Mouse (Mus musculus) liver, embryonic 12.5 days (tissue): Measurements from ENCODE around the gene Slc38a1. TPM values are rescaled to one million over a fixed set of nuclear protein-coding genes. Genes with fewer than 3 reads are reported as not detected.

Source experiments
- ATAC-seq: fragments of 200-750 bp; cut with Nextera tagmentation; 2 replicates; pipeline ENCODE4 v1.8.0; 2017; ENCODE audit warnings: moderate number of reproducible peaks, mild to moderate bottlenecking, moderate library complexity
- H3K27ac ChIP-seq: fragments of 300-500 bp; sonication (generic); 2 replicates; pipeline ENCODE4 v1.5.1; 2016; ENCODE audit warnings: mild to moderate bottlenecking
- H3K27me3 ChIP-seq: fragments of 300-500 bp; sonication (generic); replicated peaks from 2 replicates; pipeline ENCODE4 v1.6.1; 2016; ENCODE audit warnings: mild to moderate bottlenecking, moderate library complexity
- H3K36me3 ChIP-seq: fragments of 300-500 bp; sonication (generic); 2 replicates; pipeline ENCODE4 v1.6.1; 2016; ENCODE audit warnings: mild to moderate bottlenecking, moderate library complexity
- H3K4me1 ChIP-seq: fragments of 300-500 bp; sonication (generic); 2 replicates; pipeline ENCODE4 v1.6.1; 2016
- H3K4me2 ChIP-seq: fragments of 300-500 bp; sonication (generic); 2 replicates; pipeline ENCODE4 v1.6.1; 2016; ENCODE audit warnings: mild to moderate bottlenecking, moderate library complexity
- H3K4me3 ChIP-seq: fragments of 300-500 bp; sonication (generic); 2 replicates; pipeline ENCODE4 v1.5.1; 2016; ENCODE audit warnings: mild to moderate bottlenecking, moderate library complexity
- H3K9ac ChIP-seq: fragments of 300-500 bp; sonication (generic); 2 replicates; pipeline ENCODE4 v1.6.1; 2016; ENCODE audit warnings: mild to moderate bottlenecking, moderate library complexity
- H3K9me3 ChIP-seq: fragments of 300-500 bp; sonication (generic); replicated peaks from 2 replicates; pipeline ENCODE4 v1.6.1; 2016; ENCODE audit warnings: mild to moderate bottlenecking, moderate library complexity
- WGBS: fragments of 180-500 bp; shearing (Covaris S2); methylation state at CpG from one replicate; pipeline ENCODE4 v1.1.7; 2016; ENCODE audit not compliant: insufficient replicate concordance; 5-methylcytosine and 5-hydroxymethylcytosine counted together
- polyA plus RNA-seq: library from polyadenylated mRNA; unstranded; fragments of >200 nt; fragmentation: Nextera tagmentation; extraction: Ambion mirVana; gene quantifications from 2 replicates; pipeline ENCODE4 v1.2.1, GENCODE M21; 2016

Slc38a1 gene
- polyA plus RNA-seq, 1 experiment from 2014 or later: 41.1 TPM

GRCm38 (mm10) chr15:96543181-96543828, 99.4 kb downstream of the Slc38a1 start:
- H3K4me1 ChIP-seq: no peaks in the 10 kb centered on the region
- no peak overlapping the region for H3K27ac ChIP-seq
- 3% methylated on average over 24 of the region's 24 CpGs for WGBS
- no peak for ATAC-seq
- H3K4me2 ChIP-seq: peak overlapping the region; percentile 56
- H3K9me3 ChIP-seq: no peaks in the 10 kb centered on the region
- no peaks in the 10 kb centered on the region for H3K36me3 ChIP-seq
- 0 out of 2 replicates have a peak, but pooled peaks cover 4% of the 10 kb centered on the region for H3K27me3 ChIP-seq
- no peak overlapping the region for H3K9ac ChIP-seq
- H3K4me3 ChIP-seq: peak overlapping the region; percentile 34

GRCm38 (mm10) chr15:96542135-96542534, 100.6 kb downstream of the Slc38a1 start:
- H3K27me3 ChIP-seq: 0 out of 2 replicates have a peak, but pooled peaks cover 4% of the 10 kb centered on the region
- no peak overlapping the region for H3K4me3 ChIP-seq
- no peak overlapping the region for H3K4me2 ChIP-seq
- no peak overlapping the region for H3K9ac ChIP-seq
- H3K36me3 ChIP-seq: no peaks in the 10 kb centered on the region
- no peaks in the 10 kb centered on the region for H3K9me3 ChIP-seq
- H3K4me1 ChIP-seq: no peaks in the 10 kb centered on the region
- ATAC-seq: no peak
- WGBS: 62% methylated on average over 8 of the region's 8 CpGs
- no peak overlapping the region for H3K27ac ChIP-seq

- 80% methylated on average over 11 of the region's 11 CpGs for WGBS
- no peaks in the 10 kb centered on the region for H3K36me3 ChIP-seq
- H3K9me3 ChIP-seq: no peaks in the 10 kb centered on the region
- ATAC-seq: no peak
- no peak overlapping the region for H3K9ac ChIP-seq
- no peak overlapping the region for H3K4me3 ChIP-seq
- no peak overlapping the region for H3K4me2 ChIP-seq
- H3K4me1 ChIP-seq: no peaks in the 10 kb centered on the region
- H3K27ac ChIP-seq: no peak overlapping the region
- no peaks in the 10 kb centered on the region for H3K27me3 ChIP-seq
Observed at GRCm38 (mm10) chr15:96537272-96537671, 105.4 kb downstream of the Slc38a1 start.

- no peak overlapping the region for H3K9ac ChIP-seq
- no peak overlapping the region for H3K4me2 ChIP-seq
- H3K4me3 ChIP-seq: no peak overlapping the region
- no peaks in the 10 kb centered on the region for H3K9me3 ChIP-seq
- ATAC-seq: no peak
- no peaks in the 10 kb centered on the region for H3K4me1 ChIP-seq
- no peaks in the 10 kb centered on the region for H3K27me3 ChIP-seq
- no peak overlapping the region for H3K27ac ChIP-seq
- no peaks in the 10 kb centered on the region for H3K36me3 ChIP-seq
- WGBS: 79% methylated on average over 7 of the region's 7 CpGs
Observed at GRCm38 (mm10) chr15:96536412-96536811, 106.3 kb downstream of the Slc38a1 start.

GRCm38 (mm10) chr15:96527686-96528085, 115.0 kb downstream of the Slc38a1 start:
- Histone ChIP-seq H3K9me3 (no peaks in the 10 kb centered on the region), H3K4me1 (0 out of 2 replicates have a peak, but pooled peaks cover 6% of the 10 kb centered on the region), H3K4me2 (no peak overlapping the region), H3K4me3 (no peak overlapping the region), H3K9ac (no peak overlapping the region), H3K36me3 (no peaks in the 10 kb centered on the region), H3K27me3 (no peaks in the 10 kb centered on the region; the same call in 1 of the 2 replicates), H3K27ac (no peak overlapping the region)
- ATAC-seq: no peak
- 21% methylated on average over 6 of the region's 6 CpGs for WGBS

- H3K4me1 ChIP-seq: 0 out of 2 replicates have a peak, but pooled peaks cover 6% of the 10 kb centered on the region
- H3K9ac ChIP-seq: no peak overlapping the region
- H3K9me3 ChIP-seq: no peaks in the 10 kb centered on the region
- H3K27me3 ChIP-seq: no peaks in the 10 kb centered on the region; the same call in 1 of the 2 replicates
- 61% methylated on average over 9 of the region's 9 CpGs for WGBS
- no peak overlapping the region for H3K27ac ChIP-seq
- H3K36me3 ChIP-seq: no peaks in the 10 kb centered on the region
- ATAC-seq: no peak
- H3K4me3 ChIP-seq: no peak overlapping the region
- H3K4me2 ChIP-seq: no peak overlapping the region
Observed at GRCm38 (mm10) chr15:96524239-96524738, 118.4 kb downstream of the Slc38a1 start.

Other genes with a start within 250 kb of the Slc38a1 start
- gene Scaf11, start 182.1 kb downstream of the Slc38a1 start, polyA plus RNA-seq: 68.8 and 73.0 TPM in 2 replicates
- 57.6 and 62.7 TPM in 2 replicates for gene Slc38a2, start 56.8 kb upstream of the Slc38a1 start, polyA plus RNA-seq